Mouse (Mus musculus): ENCODE data around the gene Fancf. TPM values are rescaled to one million over a fixed set of nuclear protein-coding genes. Genes with fewer than 3 reads are reported as not detected.

Fancf gene
- 1 to 10 TPM; 4.1 to 4.2 TPM for total RNA-seq (2021)
- long read RNA-seq, experiment 1, transcript Fancf-201 (1 exons, 1,691 nt) = major isoform, 5 of 5 reads
- long read RNA-seq, experiment 1, partial matches to known transcripts = 0 of 5 reads
- long read RNA-seq, experiment 1, other reads (novel, unspliced or antisense) = 0 of 5 reads
- long read RNA-seq, experiment 2, transcript Fancf-201 (1 exons, 1,691 nt) = major isoform, 10 of 10 reads
- long read RNA-seq, experiment 2, partial matches to known transcripts = 0 of 10 reads
- long read RNA-seq, experiment 2, other reads (novel, unspliced or antisense) = 0 of 10 reads

DNA sequence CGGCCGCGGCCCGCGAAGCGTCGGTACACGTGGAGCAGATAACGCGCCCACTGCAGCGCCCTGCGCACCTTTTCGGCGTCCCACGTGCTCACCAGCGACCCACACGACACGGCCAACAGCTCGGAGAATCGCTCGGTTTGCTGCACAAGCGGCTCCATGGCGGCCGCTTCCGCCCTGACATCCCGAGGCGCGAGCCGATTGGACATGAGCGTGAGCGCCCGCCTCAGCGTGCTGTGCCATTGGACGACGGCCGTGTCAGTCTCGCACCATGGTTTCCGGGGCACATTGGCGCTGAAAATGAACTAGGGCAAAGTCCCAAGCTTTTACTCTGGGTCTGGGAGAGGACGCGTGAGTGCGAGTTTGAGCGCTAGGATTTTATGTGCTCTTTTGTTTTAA lies at the start of gene Fancf:
Fancf (minus strand) TSS at position 171 of the 396 bp plus-strand sequence.
- peak; percentile 99 to 100 for DNase-seq (ENCODE audit: low spot score in 2 of 2)

DNA sequence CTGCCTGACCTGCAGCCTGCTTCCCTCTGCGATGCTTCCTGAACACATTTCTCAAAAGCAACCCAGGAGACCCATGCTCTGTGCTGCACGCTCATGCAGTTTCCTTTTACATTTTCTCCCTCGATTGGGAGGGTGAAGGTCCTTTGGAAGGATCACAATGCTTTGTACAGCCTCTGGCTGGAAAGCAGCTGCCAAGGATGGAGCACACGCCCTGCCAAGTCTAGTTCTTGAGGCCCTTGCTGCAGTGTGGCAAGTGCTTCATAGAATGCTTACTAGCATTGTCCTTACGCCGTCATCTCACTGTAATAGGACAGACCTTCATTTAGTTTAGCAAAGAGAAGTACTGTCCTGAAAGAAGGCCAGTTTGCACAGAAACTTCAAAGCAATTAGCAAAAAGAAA lies 37.0 kb upstream of the Fancf start:
- DNase-seq (ENCODE audit: low spot score in 2 of 2) = no peak

DNA sequence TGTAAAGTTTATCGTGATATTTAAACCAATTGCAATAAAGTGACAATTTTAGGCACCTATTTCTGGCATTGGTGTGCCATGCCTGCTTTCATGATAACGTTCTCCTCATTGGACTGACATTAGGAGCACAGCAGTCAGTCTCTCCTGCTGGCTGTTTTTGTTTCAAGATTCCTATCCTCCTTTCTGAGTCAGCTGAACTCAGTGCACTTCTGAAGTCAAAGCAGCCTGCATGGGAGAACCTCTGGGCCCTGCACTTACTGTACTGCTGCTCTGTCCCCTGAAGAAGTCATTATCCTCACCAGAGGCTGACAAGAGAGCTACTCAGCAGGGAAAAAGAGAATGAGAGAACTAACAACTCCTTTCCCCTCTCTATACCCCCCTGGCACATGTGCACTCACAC lies 32.9 kb upstream of the Fancf start:
- no peak for DNase-seq (ENCODE audit: low spot score in 2 of 2)

- no peak for DNase-seq (ENCODE audit: low spot score in 2 of 2)
These were observed 32.2 kb upstream of the Fancf start for GRCm38 (mm10) chr7:51894133-51894801.

- DNase-seq (ENCODE audit: low spot score in 2 of 2) = no peak
These were observed 30.9 kb upstream of the Fancf start for GRCm38 (mm10) chr7:51893008-51893407.

DNA sequence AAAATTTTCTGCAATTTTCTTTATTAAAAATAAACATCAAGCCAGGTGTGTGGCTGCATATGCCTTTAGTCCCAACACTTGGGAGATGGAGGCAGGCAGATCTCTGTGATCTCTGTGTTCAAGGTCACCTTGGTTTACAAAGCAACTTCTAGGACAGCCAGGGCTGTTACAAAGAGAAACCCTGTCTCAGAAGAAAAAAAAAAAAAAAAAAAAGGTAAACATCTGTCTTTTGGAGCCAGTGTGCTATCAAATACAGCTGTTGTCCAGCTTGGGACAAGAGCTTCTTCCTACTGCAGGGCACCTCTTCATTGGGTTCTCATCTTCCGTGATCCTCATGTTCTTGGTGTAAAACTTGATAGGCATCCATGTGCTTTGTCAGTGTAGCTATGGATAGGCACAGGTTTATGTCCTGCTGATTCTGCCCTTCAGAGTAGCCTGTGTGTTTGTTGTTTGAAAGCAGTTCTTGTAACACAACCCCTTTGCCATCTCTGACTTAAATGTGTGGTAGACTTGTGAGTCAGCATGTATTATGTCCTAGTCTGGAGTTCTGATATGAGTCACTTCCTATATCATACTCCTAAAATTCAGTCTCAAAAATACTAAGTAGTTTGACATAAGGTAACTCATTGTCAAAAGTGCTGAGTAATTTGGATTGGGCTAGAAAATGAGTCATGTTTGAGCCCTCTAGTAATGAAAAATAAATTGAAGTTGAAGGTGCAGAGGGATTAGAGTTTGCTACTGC lies 30.3 kb upstream of the Fancf start:
- DNase-seq (ENCODE audit: low spot score in 2 of 2) = no peak

DNA sequence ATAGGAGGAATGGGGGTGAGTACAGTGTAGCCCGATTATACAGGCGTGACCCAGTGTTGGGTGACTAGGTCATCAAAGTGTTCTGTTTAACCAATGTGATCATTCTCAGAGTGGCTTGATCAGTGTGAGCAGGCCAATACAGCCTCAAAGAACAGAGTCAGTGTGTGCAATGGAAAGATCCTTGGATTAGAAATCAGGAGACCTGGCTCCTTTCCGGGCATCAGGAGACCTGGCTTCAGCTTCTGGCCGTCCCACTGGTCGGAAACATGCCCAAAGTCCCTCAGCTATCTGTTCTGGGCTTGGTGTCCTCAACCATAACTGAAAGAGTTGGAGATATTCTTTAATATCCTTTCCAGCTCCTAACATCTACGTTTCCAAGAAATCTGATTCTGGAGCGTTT lies 27.5 kb upstream of the Fancf start:
- no peak for DNase-seq (ENCODE audit: low spot score in 2 of 2)

DNA sequence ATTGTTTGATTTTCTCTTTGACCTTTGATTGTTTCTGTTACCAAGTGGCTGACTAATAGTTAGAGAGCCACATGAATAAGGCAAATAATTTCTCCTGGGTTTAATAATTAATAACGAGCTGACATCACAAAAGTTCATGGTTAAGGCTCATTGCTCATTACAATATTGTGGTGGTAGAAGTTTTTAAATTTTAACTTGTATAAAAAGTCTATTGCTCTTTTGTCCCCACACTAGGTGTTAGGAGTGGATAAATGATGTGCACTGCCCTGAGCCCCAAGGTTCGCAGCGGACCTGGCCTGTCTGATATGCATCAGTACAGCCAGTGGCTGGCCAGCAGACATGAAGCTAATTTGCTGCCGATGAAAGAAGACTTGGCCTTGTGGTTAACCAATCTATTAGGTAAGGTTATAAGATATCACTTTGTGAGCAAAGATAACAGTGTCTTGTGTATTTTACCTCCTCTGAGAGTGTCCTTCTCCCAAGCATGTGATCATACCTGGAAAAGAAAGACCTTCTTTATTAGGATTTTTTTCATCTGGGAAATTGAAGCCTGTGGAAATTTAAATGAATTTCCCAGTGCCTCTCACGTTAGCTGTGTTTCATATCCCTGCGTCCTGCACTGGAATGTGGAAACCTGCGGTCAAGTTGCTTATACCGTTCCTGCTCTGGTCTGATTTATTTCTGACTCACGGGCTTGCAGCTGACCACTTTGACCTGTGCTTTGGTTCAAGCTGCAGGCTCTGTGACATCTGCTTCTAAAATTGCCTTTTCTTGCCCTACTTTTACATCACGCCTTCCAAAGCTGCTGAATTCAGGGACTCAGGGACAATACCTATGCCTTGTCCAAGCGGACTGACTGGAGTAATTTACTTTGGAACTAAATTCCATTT lies 25.9 kb upstream of the Fancf start:
- no peak for DNase-seq (ENCODE audit: low spot score in 2 of 2)

GRCm38 (mm10) chr7:51885345-51885744 lies 23.3 kb upstream of the Fancf start:
- no peak for DNase-seq (ENCODE audit: low spot score in 2 of 2)

- DNase-seq (ENCODE audit: low spot score in 2 of 2) = no peak
These were observed 18.1 kb upstream of the Fancf start for GRCm38 (mm10) chr7:51880121-51880520.

GRCm38 (mm10) chr7:51879136-51879723 lies 17.2 kb upstream of the Fancf start:
- DNase-seq (ENCODE audit: low spot score in 2 of 2) = peak; percentile 38 to 58

- DNase-seq (ENCODE audit: low spot score in 2 of 2) = no peak
These were observed 16.7 kb upstream of the Fancf start for GRCm38 (mm10) chr7:51878730-51879129.

DNA sequence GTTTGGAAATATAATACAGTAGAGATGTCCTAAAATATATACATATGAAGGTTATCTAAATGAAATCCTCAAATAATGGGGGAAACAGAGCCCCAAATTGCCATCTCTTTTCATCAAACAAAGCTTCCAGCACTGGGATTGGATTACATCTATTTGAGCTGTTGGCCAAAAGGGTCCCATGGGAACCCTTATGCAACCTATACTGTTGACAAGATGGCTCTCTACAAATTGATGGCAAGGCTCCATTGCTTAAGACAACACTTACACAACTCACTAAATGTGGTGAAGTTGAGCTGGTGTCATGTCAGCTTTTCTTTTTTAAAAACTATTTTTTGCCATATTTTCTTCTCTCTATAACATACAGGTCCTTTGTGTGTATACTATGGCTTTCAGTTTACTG lies 14.2 kb upstream of the Fancf start:
- DNase-seq (ENCODE audit: low spot score in 2 of 2) = no peak

- DNase-seq (ENCODE audit: low spot score in 2 of 2) = no peak
These were observed 10.5 kb upstream of the Fancf start for GRCm38 (mm10) chr7:51872597-51872996.

- DNase-seq (ENCODE audit: low spot score in 2 of 2) = no peak
These were observed 10.0 kb upstream of the Fancf start for GRCm38 (mm10) chr7:51872041-51872440.

GRCm38 (mm10) chr7:51867983-51868382 lies 5.9 kb upstream of the Fancf start:
- DNase-seq (ENCODE audit: low spot score in 2 of 2) = no peak

DNA sequence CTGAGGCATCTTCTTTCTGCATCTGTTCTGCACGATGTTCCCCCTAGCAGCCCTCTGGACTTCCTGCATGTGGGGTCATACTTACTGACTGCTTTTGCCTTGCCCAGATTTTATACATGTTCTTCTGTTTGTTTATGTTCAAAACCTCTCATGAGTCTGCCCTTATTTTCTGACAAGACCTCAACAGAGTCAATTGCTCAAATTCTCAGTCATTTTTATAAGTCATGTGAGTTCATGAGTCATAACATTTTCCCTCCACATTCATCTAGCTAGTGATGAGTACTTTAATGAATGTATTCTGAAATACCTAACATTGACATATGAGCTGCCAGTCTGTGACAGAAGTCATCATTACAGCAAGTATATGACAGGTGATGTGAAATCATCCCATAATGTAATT lies 3.3 kb upstream of the Fancf start:
- no peak for DNase-seq (ENCODE audit: low spot score in 2 of 2)

- no peak for DNase-seq (ENCODE audit: low spot score in 2 of 2)
These were observed 775 bp upstream of the Fancf start for GRCm38 (mm10) chr7:51862842-51863241.

DNA sequence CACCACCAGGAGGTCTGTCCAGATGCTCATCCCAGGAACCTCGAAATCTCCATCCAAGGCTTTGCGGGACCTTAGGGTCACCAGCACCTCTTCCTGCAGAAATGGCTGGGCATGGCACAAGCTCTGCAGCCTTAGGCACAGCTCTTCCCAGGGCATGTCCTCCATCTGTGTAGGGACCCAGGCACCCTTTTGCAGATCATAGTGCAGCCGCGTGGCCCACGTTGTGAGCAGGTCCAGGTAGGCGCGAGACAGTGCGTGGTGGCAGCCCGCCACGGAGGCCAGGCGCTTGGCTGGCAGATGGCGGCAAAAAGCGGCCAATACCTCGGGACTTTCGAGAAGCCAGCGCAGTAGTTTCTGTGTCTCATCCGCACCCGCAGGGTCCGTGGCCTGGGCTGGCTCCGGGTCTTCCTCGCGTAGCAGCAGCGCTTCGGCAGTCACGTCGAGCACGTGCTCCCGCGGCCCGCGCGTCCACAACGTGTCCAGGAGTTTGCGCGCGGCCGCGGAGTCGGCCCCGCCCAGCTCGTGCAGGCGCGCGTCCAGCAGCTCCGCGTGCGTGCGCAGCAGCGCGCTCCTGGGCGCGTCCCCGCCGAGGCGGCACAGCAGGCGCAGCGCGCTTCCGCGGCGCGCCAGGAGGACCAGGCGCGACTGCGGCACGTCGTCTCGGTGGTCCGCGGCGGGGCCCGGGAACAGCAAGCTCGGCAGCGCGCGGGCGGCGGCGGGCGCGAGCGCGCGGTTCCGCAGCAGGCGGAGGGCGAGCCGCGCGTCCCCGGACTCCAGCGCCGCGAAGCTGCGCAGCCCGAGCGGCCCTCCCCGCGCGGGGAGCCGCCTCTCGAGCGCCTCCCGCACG lies 594 bp downstream of the Fancf start, which contains the start of gene Gas2:
Gas2 (plus strand) TSS at position 766 of the 847 bp plus-strand sequence.
- DNase-seq (ENCODE audit: low spot score in 2 of 2) = peak; percentile 91 to 94
